8 mouse cellular contexts compared by ENCODE assay signal in genomic region chr11:43681472-43682414, GRCm38 (mm10). TPM values are rescaled to one million over a fixed set of nuclear protein-coding genes. Genes with fewer than 3 reads are reported as not detected.
DNase-seq lines count a peak whose midpoint lies in the region; ATAC-seq lines count a peak whose summit lies in the region.

Gene Pwwp2a, plus strand, starts transcription at chr11:43681998.

- no peaks in the 10 kb centered on the region for H3K9me3 ChIP-seq in lung, embryonic 16.5 days (ENCODE audit: control insufficient read depth, low read length)

- H3K36me3 ChIP-seq in lung, embryonic 16.5 days (ENCODE audit: control insufficient read depth, insufficient read depth, low read length) = no peaks in the 10 kb centered on the region

- peak within 1 kb of the TSS; percentile 85 for H3K27ac ChIP-seq in lung, embryonic 16.5 days (ENCODE audit: low read length)

- peak; percentile 98 for DNase-seq in MEL-GATA-1-ER (ENCODE audit: extremely low read depth, low read depth)
- peak; percentile 99 for DNase-seq in cerebellum, adult 8-10 months
- DNase-seq in forelimb bud, embryonic 11.5 days (ENCODE audit: low read depth, low spot score) = peak; percentile 100
- peak; percentile 93 for DNase-seq in layer of hippocampus, adult 9-10 months (ENCODE audit: low spot score)
- peak; percentile 98 for DNase-seq in ovary, postnatal 10 days (ENCODE audit: low spot score)
- peak; percentile 97 to 98 for DNase-seq in thymus, postnatal 10 days (ENCODE audit: low spot score in 2 of 2)

- WGBS in lung, embryonic 16.5 days = under 1% methylated on average over 59 of the region's 87 CpGs

- peak within 1 kb of the TSS; percentile 84 for H3K4me3 ChIP-seq in lung, embryonic 16.5 days (ENCODE audit: low read length)

- peak within 1 kb of the TSS; percentile 79 for H3K4me2 ChIP-seq in lung, embryonic 16.5 days (ENCODE audit: low read depth, low read length)

- H3K4me1 ChIP-seq in lung, embryonic 16.5 days (replicated peaks; ENCODE audit: control insufficient read depth, insufficient read depth, low read length) = peaks cover 11% of the 10 kb centered on the region

- H3K9ac ChIP-seq in lung, embryonic 16.5 days (ENCODE audit: low read length) = peak within 1 kb of the TSS; percentile 87

- peak; percentile 99 for ATAC-seq in hematopoietic stem cell, adult 5-6 weeks (replicated peaks in 1 of 2; ENCODE audit: insufficient read depth in 1 of 2, low FRiP score in 2 of 2, low TSS enrichment in 1 of 2, low read depth in 1 of 2, poor library complexity in 2 of 2, severe bottlenecking in 2 of 2)
- ATAC-seq in lung, embryonic 16.5 days (ENCODE audit: low read depth) = peak; percentile 99

- H3K27me3 ChIP-seq in lung, embryonic 16.5 days (ENCODE audit: control insufficient read depth, insufficient read depth, low read depth, low read length) = no peaks in the 10 kb centered on the region

RNA-seq across cellular contexts. Expression of gene Pwwp2a, which starts in this region (rescaled TPM):
- total RNA-seq in hematopoietic stem cell, adult 5-6 weeks (2017) = 49.5 and 51.0 TPM in 2 replicates
- polyA plus RNA-seq in lung, embryonic 16.5 days (2015; fragmentation: Nextera tagmentation; extraction: Ambion mirVana) = 11.6 and 13.3 TPM in 2 replicates

Comparison
In these comparisons a context has a peak if more than half of its experiments do, and no peak if none do; other contexts are left out.
1. Peak in every context shown above with its lines: DNase-seq, ATAC-seq, H3K4me3 ChIP-seq and H3K27ac ChIP-seq.